Mouse (Mus musculus): ENCODE data around the gene Efemp1. TPM values are rescaled to one million over a fixed set of nuclear protein-coding genes. Genes with fewer than 3 reads are reported as not detected.

Efemp1 gene
- 120 TPM for polyA plus RNA-seq (2014; fragmentation: Illumina TruSeq; extraction: RNeasy Lipid Tissue Mini Kit (QIAGEN cat#74804); ENCODE audit: insufficient read depth, low read depth, low replicate concordance)

DNA sequence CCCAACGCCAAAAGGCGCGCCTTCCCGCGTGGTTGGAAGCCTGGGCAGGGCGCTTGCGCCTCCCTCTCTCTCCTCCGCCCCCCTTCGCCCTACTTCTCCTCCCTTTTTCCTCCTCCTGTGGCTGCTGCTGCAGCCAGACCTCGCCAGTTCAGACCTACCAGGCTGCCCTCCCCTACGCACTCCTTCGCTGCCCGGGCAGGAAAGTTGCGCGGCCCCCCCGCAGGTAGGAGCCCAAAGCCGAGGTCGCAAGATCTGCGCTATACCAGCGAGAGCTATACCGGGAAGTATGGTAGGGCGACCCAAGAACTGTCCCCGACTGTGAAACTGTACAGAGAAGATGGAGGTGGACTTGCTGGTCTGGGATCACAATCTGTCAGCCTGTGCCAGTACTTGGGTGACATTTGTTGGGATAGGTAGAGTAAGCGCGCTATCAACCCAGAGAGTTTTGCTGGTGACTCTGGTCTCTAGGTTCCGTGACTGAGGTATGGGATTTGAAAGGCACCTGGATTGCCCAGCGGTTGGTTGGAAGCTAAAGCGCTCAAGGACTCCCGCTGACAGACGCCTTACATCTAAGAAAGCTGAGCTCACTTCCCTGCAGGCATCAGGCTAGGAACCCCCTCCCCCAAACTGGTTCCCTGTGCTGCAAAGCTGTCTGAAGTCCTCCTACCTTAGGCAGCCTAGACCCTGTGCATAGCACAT lies at the start of gene Efemp1:
Gene Efemp1, plus strand, starts transcription at position 103 of the 699 bp plus-strand sequence.

